Mouse (Mus musculus) megakaryocyte, embryonic 14.5 days (primary cell): ENCODE measurements around the gene Eef1akmt1. TPM values are rescaled to one million over a fixed set of nuclear protein-coding genes. Genes with fewer than 3 reads are reported as not detected.
A peak's percentile ranks its signal among the peaks of the same experiment; 100 is the strongest.

Experiments used
- H3K27me3 ChIP-seq: replicated peaks from 2 replicates; pipeline ENCODE3; 2012; ENCODE audit warnings: inconsistent platforms
- H3K36me3 ChIP-seq: replicated peaks from 2 replicates; pipeline ENCODE3; 2012; ENCODE audit warnings: low read length, inconsistent platforms, mixed read lengths
- H3K4me1 ChIP-seq: 2 replicates; pipeline ENCODE4 v1.6.1; 2012; ENCODE audit warnings: inconsistent platforms
- H3K4me3 ChIP-seq: replicated peaks from 2 replicates; pipeline ENCODE3; 2012; ENCODE audit warnings: moderate library complexity, mild to moderate bottlenecking, inconsistent platforms
- H3K9me3 ChIP-seq: 2 replicates; pipeline ENCODE4 v1.6.1; 2012; ENCODE audit warnings: inconsistent platforms
- FLI1 ChIP-seq: IDR thresholded peaks from 2 replicates; pipeline ENCODE4 v1.6.1; 2012; ENCODE audit warnings: low read length, inconsistent platforms, mixed read lengths
- GATA1 ChIP-seq: IDR thresholded peaks from 3 replicates; pipeline ENCODE4 v1.6.1; 2012; ENCODE audit warnings: mixed read lengths, low read length, inconsistent platforms, borderline replicate concordance
- polyA plus RNA-seq: library from polyadenylated mRNA; stranded (reverse); fragments of >175 nt; gene quantifications from 2 replicates; pipeline ENCODE4 v1.2.3, GENCODE M21; 2012; ENCODE audit warnings: low replicate concordance; ENCODE audit not compliant: insufficient read depth

Gene Eef1akmt1
- polyA plus RNA-seq, 1 experiment, result 2.2 TPM

DNA sequence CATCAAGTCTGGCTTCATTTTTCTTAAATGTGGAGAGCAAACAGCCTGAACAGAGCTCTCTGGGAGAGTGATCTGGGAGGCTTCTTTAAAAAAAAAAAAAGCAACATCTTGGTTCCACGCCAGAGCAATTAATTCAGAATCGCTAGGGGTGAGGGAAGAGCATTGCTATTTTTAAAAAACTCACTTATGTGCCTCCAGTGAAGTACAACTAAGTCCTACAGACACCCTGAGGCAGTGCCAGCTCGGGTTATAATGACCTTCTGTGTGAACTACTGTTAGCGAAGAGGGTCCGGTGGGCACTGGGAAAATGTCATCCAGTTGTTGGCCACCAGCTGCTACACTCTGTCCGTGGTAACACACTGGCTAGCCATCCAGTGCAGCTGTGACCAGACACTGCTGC lies 35.8 kb downstream of the Eef1akmt1 start:
- H3K4me1 ChIP-seq, result peaks cover 58% of the 10 kb centered on the region
- H3K36me3 ChIP-seq, result no peaks in the 10 kb centered on the region
- peak overlapping the region; percentile 5 for H3K4me3 ChIP-seq
- TF ChIP-seq FLI1 (no peak), GATA1 (no peak)
- H3K27me3 ChIP-seq, result no peaks in the 10 kb centered on the region
- no peaks in the 10 kb centered on the region for H3K9me3 ChIP-seq

GRCm38 (mm10) chr14:57534961-57535360 lies 36.5 kb downstream of the Eef1akmt1 start:
- Histone ChIP-seq H3K4me1 (peaks cover 63% of the 10 kb centered on the region), H3K4me3 (no peak overlapping the region), H3K36me3 (no peaks in the 10 kb centered on the region), H3K9me3 (no peaks in the 10 kb centered on the region), H3K27me3 (no peaks in the 10 kb centered on the region)
- no peak for TF ChIP-seq FLI1
- no peak for TF ChIP-seq GATA1

- TF ChIP-seq FLI1 (no peak), GATA1 (no peak)
- Histone ChIP-seq H3K4me3 (no peak overlapping the region), H3K36me3 (no peaks in the 10 kb centered on the region), H3K4me1 (peaks cover 69% of the 10 kb centered on the region), H3K27me3 (no peaks in the 10 kb centered on the region), H3K9me3 (no peaks in the 10 kb centered on the region)
These were observed 37.1 kb downstream of the Eef1akmt1 start for GRCm38 (mm10) chr14:57534346-57534745.

- H3K4me3 ChIP-seq, result no peak overlapping the region
- no peaks in the 10 kb centered on the region for H3K36me3 ChIP-seq
- no peaks in the 10 kb centered on the region for H3K9me3 ChIP-seq
- no peaks in the 10 kb centered on the region for H3K27me3 ChIP-seq
- H3K4me1 ChIP-seq, result peaks cover 71% of the 10 kb centered on the region
- TF ChIP-seq GATA1 (no peak), FLI1 (no peak)
These were observed 37.6 kb downstream of the Eef1akmt1 start for GRCm38 (mm10) chr14:57533841-57534240.

- no peak for TF ChIP-seq GATA1
- Histone ChIP-seq H3K9me3 (no peaks in the 10 kb centered on the region), H3K4me3 (no peak overlapping the region), H3K27me3 (no peaks in the 10 kb centered on the region), H3K36me3 (no peaks in the 10 kb centered on the region), H3K4me1 (peaks cover 71% of the 10 kb centered on the region)
These were observed 38.2 kb downstream of the Eef1akmt1 start for GRCm38 (mm10) chr14:57533214-57533613.

DNA sequence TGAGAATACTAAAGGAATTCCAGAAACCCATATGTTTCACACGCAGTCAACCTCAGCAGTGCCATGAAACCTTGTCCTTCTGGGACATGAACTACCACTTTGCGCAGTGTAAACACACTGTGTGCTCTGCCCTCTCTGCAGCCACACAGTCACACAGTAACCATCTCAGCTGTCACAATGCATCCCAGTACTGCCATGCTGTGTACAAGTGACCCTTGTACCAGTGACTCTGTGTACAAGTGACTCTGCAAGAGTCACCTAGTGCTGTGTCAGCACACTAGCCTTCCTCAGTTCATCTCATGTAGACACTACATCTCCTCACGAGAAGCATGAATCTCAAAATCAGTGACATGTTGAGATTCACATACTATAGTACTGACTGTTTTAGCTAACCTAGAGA lies 38.8 kb downstream of the Eef1akmt1 start:
- H3K4me3 ChIP-seq, result peak overlapping the region; percentile 68
- TF ChIP-seq GATA1 (no peak), FLI1 (no peak)

DNA sequence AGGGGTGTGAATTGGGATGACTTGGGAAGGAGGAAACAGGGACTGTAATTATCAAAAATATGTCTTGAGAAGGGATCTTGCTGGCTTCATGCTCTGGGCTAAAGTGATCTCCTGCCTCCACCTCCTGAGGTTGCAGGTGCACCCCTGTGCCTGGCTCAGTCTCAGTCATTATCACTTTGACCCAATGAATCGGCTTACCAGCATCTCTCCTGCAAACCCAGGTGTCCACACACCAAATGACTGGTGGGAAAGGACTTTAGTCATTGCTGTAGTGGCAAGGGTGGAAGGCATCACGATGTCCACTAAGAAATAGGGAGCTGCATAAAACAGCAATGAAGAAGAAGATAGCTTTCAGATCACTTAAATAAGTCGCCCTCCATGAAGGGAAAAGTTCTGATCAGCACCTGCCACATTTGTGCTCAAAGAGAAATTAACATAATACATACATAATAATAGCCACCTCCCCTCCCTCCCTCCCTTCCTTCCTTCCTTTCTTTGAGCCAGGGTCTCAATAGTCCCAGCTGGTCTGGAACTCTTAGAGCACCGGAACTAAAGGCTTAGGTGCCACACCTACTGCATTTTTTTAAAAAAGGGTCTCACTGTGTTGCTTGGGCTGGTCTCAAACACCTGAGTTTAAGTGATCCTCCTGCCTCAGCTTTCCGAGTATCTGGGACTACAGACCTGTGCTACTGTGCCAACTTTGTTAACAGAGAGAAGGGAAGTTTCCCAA lies 41.5 kb downstream of the Eef1akmt1 start:
- Histone ChIP-seq H3K4me3 (peak overlapping the region; percentile 79), H3K27me3 (peaks cover 17% of the 10 kb centered on the region), H3K4me1 (peaks cover 66% of the 10 kb centered on the region), H3K36me3 (no peaks in the 10 kb centered on the region), H3K9me3 (no peaks in the 10 kb centered on the region)
- no peak for TF ChIP-seq GATA1
- TF ChIP-seq FLI1, result no peak

More for the DNA sequence above, 38.8 kb downstream of the Eef1akmt1 start:
- Histone ChIP-seq H3K9me3 (no peaks in the 10 kb centered on the region), H3K27me3 (peaks cover 2% of the 10 kb centered on the region), H3K4me1 (peaks cover 71% of the 10 kb centered on the region), H3K36me3 (no peaks in the 10 kb centered on the region)

- Histone ChIP-seq H3K4me1 (peaks cover 65% of the 10 kb centered on the region), H3K9me3 (no peaks in the 10 kb centered on the region), H3K27me3 (peaks cover 23% of the 10 kb centered on the region), H3K4me3 (peak overlapping the region; percentile 79), H3K36me3 (no peaks in the 10 kb centered on the region)
- TF ChIP-seq FLI1 (no peak), GATA1 (no peak)
These were observed 42.2 kb downstream of the Eef1akmt1 start for GRCm38 (mm10) chr14:57529086-57529785.

- TF ChIP-seq GATA1, result no peak
- no peak for TF ChIP-seq FLI1
- peaks cover 57% of the 10 kb centered on the region for H3K4me1 ChIP-seq
- H3K36me3 ChIP-seq, result no peaks in the 10 kb centered on the region
- H3K27me3 ChIP-seq, result peaks cover 40% of the 10 kb centered on the region
- H3K9me3 ChIP-seq, result peaks cover 7% of the 10 kb centered on the region
- no peak overlapping the region for H3K4me3 ChIP-seq
These were observed 43.8 kb downstream of the Eef1akmt1 start for GRCm38 (mm10) chr14:57527598-57527997.

- Histone ChIP-seq H3K9me3 (peaks cover 10% of the 10 kb centered on the region), H3K4me1 (peaks cover 55% of the 10 kb centered on the region), H3K27me3 (peaks cover 43% of the 10 kb centered on the region), H3K36me3 (no peaks in the 10 kb centered on the region), H3K4me3 (no peak overlapping the region)
- TF ChIP-seq GATA1 (no peak), FLI1 (no peak)
These were observed 44.3 kb downstream of the Eef1akmt1 start for GRCm38 (mm10) chr14:57527122-57527521.
